Mouse (Mus musculus) neural tube, embryonic 14.5 days (tissue): ENCODE measurements at regions not wholly inside any gene's neighbourhood (a gene's known extent, or its start where the extent isn't known, plus 50 kb on each side); places are given as distances from the start of the nearest gene placed in this dataset.

ENCODE experiments used
- ATAC-seq: fragments of 200-750 bp; cut with Nextera tagmentation; 2 replicates; pipeline ENCODE4 v1.8.0; 2017; ENCODE audit warnings: low read depth, mild to moderate bottlenecking, moderate TSS enrichment, moderate library complexity
- H3K27ac ChIP-seq: fragments of 300-500 bp; sonication (generic); 2 replicates; pipeline ENCODE4 v1.5.1; 2014; ENCODE audit warnings: low read depth, mild to moderate bottlenecking, control low read depth, low read length, moderate library complexity, mixed read lengths
- H3K27me3 ChIP-seq: fragments of 300-500 bp; sonication (generic); 2 replicates; pipeline ENCODE4 v1.6.1; 2014; ENCODE audit warnings: low read length; ENCODE audit not compliant: control insufficient read depth, insufficient read depth
- H3K36me3 ChIP-seq: fragments of 300-500 bp; sonication (generic); 2 replicates; pipeline ENCODE4 v1.6.1; 2014; ENCODE audit warnings: low read length, mixed read lengths; ENCODE audit not compliant: control insufficient read depth, insufficient read depth
- H3K4me1 ChIP-seq: fragments of 300-500 bp; sonication (generic); 2 replicates; pipeline ENCODE4 v1.6.1; 2014; ENCODE audit warnings: low read length; ENCODE audit not compliant: control insufficient read depth, insufficient read depth
- H3K4me2 ChIP-seq: fragments of 300-500 bp; sonication (generic); 2 replicates; pipeline ENCODE4 v1.6.1; 2014; ENCODE audit warnings: mild to moderate bottlenecking, low read depth, low read length, control low read depth
- H3K4me3 ChIP-seq: fragments of 300-500 bp; sonication (generic); 2 replicates; pipeline ENCODE4 v1.5.1; 2014; ENCODE audit warnings: low read depth, low read length, control low read depth, mixed read lengths
- H3K9ac ChIP-seq: fragments of 300-500 bp; sonication (generic); replicated peaks from 2 replicates; pipeline ENCODE4 v1.6.1; 2014; ENCODE audit warnings: low read depth, mild to moderate bottlenecking, control low read depth, low read length, mixed read lengths
- H3K9me3 ChIP-seq: fragments of 300-500 bp; sonication (generic); 2 replicates; pipeline ENCODE4 v1.6.1; 2016; ENCODE audit warnings: low read length; ENCODE audit not compliant: control insufficient read depth
- WGBS: fragments of 180-500 bp; shearing (Covaris S2); extraction: QIAGEN DNeasy Blood & Tissue Kit; methylation state at CpG from one replicate; pipeline ENCODE4 v1.1.7; 2014; 5-methylcytosine and 5-hydroxymethylcytosine counted together

DNA sequence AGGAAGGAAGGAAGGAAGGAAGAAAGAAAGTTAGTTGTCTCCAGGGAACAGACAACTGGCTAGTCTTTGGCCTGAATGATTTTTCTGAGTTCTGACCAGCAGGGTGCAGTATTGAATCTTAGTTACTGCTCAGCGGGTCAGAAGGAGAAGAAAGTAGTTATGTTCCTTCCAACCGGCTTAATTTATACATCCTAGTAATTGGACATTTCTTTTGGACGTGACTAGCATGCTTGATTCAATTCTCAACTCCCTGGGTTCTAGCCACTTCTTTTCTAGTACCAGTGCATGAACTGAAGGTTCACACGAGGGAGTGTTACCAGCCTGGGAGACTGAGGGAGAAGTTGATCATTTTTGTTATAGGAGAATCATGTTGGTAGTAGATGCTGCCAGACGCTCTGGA is 269.1 kb upstream of the 4930452B06Rik start:
- no peaks in the 10 kb centered on the region for H3K36me3 ChIP-seq
- H3K4me2 ChIP-seq, result no peak overlapping the region
- H3K4me3 ChIP-seq, result no peak overlapping the region
- WGBS, result 18% methylated on average over 5 of the region's 5 CpGs
- H3K4me1 ChIP-seq, result no peaks in the 10 kb centered on the region
- H3K27me3 ChIP-seq, result no peaks in the 10 kb centered on the region
- H3K27ac ChIP-seq, result no peak overlapping the region
- no peak overlapping the region for H3K9ac ChIP-seq
- ATAC-seq, result no peak
- no peaks in the 10 kb centered on the region for H3K9me3 ChIP-seq
